Mouse (Mus musculus): ENCODE results near the gene Clec11a.

DNA sequence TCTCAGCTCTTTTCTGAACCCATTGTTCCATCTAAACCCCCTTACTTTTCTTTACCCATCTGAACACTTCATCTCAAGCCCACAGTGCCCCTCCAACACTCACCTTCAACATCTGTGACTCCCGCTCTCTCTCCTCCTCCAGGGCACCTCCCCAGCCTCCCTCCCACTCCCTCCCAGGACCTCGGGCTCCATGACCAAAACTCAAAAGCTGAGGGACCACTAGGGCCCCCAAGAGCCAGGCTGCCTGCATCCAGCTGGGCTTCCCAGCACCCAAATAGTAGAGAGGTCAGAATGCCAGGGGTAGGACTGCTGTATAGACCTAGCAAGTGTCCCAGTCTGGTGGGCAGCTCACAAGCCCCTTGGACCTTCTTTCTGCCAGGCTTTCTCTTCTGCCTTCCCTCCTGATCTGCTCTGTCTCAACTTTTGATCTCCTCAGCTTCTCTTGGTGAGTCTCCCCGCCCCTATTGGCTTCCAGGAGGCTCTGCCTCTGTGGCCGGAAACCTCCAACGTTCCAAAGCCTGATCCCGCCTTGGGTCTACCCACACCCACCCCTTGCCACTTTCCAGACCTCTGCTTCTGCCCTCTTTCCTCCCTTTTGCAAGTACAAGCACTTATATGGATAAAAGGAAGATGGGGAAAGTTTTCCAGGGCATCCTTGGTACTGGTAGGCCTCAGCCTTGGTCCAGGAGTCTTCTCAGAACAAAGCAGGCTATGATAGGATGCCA, at the start of gene Clec11a:
- no peak for TF ChIP-seq CTCF (IDR thresholded peaks at IDR 0.05 in 2 of 3, conservative IDR thresholded peaks at IDR 0.05 in 1 of 3; ENCODE audit: control insufficient read depth in 1 of 3, insufficient read depth in 1 of 3, low read depth in 2 of 3, low read length in 3 of 3, poor library complexity in 1 of 3, severe bottlenecking in 1 of 3)
- no peak for TF ChIP-seq BHLHE40 (IDR thresholded peaks at IDR 0.05; ENCODE audit: borderline replicate concordance, low read depth, low read length)
- no peak for TF ChIP-seq POLR2A (IDR thresholded peaks at IDR 0.05; ENCODE audit: control insufficient read depth in 1 of 2, insufficient read depth in 1 of 2, low read depth in 1 of 2, low read length in 2 of 2, poor library complexity in 1 of 2)
- no peak for TF ChIP-seq CHD1 (IDR thresholded peaks at IDR 0.05; ENCODE audit: low read depth, low read length)
- no peak for TF ChIP-seq SIN3A (IDR thresholded peaks at IDR 0.05; ENCODE audit: low read length)
- TF ChIP-seq USF1 (IDR thresholded peaks at IDR 0.05; ENCODE audit: low read depth, low read length): no peak
- TF ChIP-seq MAX (IDR thresholded peaks at IDR 0.05; ENCODE audit: low read length): no peak
- no peak for TF ChIP-seq NELFE (IDR thresholded peaks at IDR 0.05; ENCODE audit: low read depth, low read length)

Data from MEL (cell line).